Comparison of ENCODE assay signal across 12 mouse cellular contexts in the genomic region with DNA sequence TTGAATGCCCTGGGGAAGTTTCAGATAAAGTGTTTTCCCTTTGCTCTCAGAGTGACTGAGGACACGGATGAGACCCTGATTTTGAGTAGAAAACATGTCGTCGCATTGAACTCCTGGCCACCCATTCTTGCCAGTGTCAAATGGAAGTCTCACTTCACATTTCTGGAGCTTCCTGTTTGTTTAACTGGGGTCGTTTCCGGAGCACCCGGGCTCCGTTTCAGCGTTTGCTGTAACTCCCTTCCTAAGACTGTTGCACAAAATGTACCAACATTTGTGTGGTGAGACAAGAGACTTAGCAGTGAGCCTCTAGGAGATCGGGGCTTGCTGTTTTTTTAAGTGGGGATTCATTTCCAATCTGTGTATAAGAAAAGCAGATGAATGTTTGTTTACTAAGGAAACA.
DNase-seq lines count a peak whose midpoint lies in the region; ATAC-seq and TF ChIP-seq lines count a peak whose summit lies in the region.
"Had no signal": no experiment of that assay in that cellular context is flagged by ENCODE, and none has a peak within 500 bp of the region (broad histone marks: within the 10 kb centered on the region; RNA-seq: fewer than 3 reads in every experiment).

No protein-coding gene starts in this region.

- no peak for TF ChIP-seq CTCF in MEL (IDR thresholded peaks at IDR 0.05 in 2 of 3, conservative IDR thresholded peaks at IDR 0.05 in 1 of 3; ENCODE audit: control insufficient read depth in 1 of 3, insufficient read depth in 1 of 3, low read depth in 2 of 3, low read length in 3 of 3, poor library complexity in 1 of 3, severe bottlenecking in 1 of 3)
- no peak for TF ChIP-seq CTCF in forebrain, postnatal 0 days (IDR thresholded peaks at IDR 0.05; ENCODE audit: low read depth)

- TF ChIP-seq POLR2A in MEL (IDR thresholded peaks at IDR 0.05; ENCODE audit: control insufficient read depth in 1 of 2, insufficient read depth in 1 of 2, low read depth in 1 of 2, low read length in 2 of 2, poor library complexity in 1 of 2) = no peak

- no peak overlapping the region for H3K4me2 ChIP-seq in heart, embryonic 13.5 days
- no peak overlapping the region for H3K4me2 ChIP-seq in forebrain, postnatal 0 days (ENCODE audit: low read depth)
- H3K4me2 ChIP-seq: embryonic facial prominence, embryonic 12.5 days had no signal

- no peak overlapping the region for H3K4me3 ChIP-seq in heart, embryonic 13.5 days
- H3K4me3 ChIP-seq in MEL (ENCODE audit: control insufficient read depth in 1 of 2, insufficient read depth in 1 of 2, low read depth in 2 of 2, low read length in 2 of 2) = 0 out of 4 replicates have a peak overlapping the region, but pooled peaks of 1 of the 2 experiments have one; percentile 8
- no peak overlapping the region for H3K4me3 ChIP-seq in forebrain, postnatal 0 days (ENCODE audit: low read depth, low read length)
- H3K4me3 ChIP-seq: embryonic facial prominence, embryonic 12.5 days had no signal

- no peaks in the 10 kb centered on the region for H3K36me3 ChIP-seq in heart, embryonic 13.5 days
- H3K36me3 ChIP-seq in MEL (ENCODE audit: control insufficient read depth in 1 of 2, insufficient read depth in 2 of 2, low read length in 2 of 2) = peaks cover 0 to 19% of the 10 kb centered on the region in 2 experiments; a peak in 2 of 4 replicates
- peaks cover 3% of the 10 kb centered on the region for H3K36me3 ChIP-seq in forebrain, postnatal 0 days (ENCODE audit: insufficient read depth)
- H3K36me3 ChIP-seq: embryonic facial prominence, embryonic 12.5 days had no signal

- H3K9me3 ChIP-seq in heart, embryonic 13.5 days = no peaks in the 10 kb centered on the region
- H3K9me3 ChIP-seq in MEL (replicated peaks; ENCODE audit: insufficient read depth, low read length) = no peaks in the 10 kb centered on the region
- H3K9me3 ChIP-seq in forebrain, postnatal 0 days (ENCODE audit: low read length) = no peaks in the 10 kb centered on the region
- H3K9me3 ChIP-seq: embryonic facial prominence, embryonic 12.5 days had no signal

- DNase-seq in heart, adult 18-20 months = no peak
- DNase-seq in MEL (ENCODE audit: low read depth, low spot score) = peak; percentile 36
- peak; percentile 51 for DNase-seq in kidney, postnatal 10 days
- peak; percentile 48 for DNase-seq in lung, postnatal 36 days
- DNase-seq in forebrain, postnatal 0 days = no peak
- DNase-seq in adrenal gland, adult 8-10 months = no peak
- no peak for DNase-seq in frontal cortex, postnatal 10 days (ENCODE audit: low spot score in 2 of 2)
- DNase-seq: gastrocnemius, postnatal 25 days; right cerebral cortex, postnatal 25 days had no signal

- H3K79me2 ChIP-seq in MEL (ENCODE audit: control insufficient read depth, insufficient read depth, low read length, poor library complexity) = no peaks in the 10 kb centered on the region

- H3K27ac ChIP-seq in heart, embryonic 13.5 days (replicated peaks) = peak overlapping the region; percentile 84
- no peak overlapping the region for H3K27ac ChIP-seq in MEL (ENCODE audit: control insufficient read depth, low read depth, low read length)
- no peak overlapping the region for H3K27ac ChIP-seq in forebrain, postnatal 0 days (ENCODE audit: low read depth, low read length)
- H3K27ac ChIP-seq: embryonic facial prominence, embryonic 12.5 days had no signal

- ATAC-seq in heart, embryonic 13.5 days (ENCODE audit: extremely low read depth, insufficient number of reproducible peaks, low FRiP score, low TSS enrichment) = no peak
- ATAC-seq in forebrain, postnatal 0 days = no peak
- ATAC-seq: CD4-positive, CD25-positive, alpha-beta regulatory T cell, adult 4 months had no signal

- no peak overlapping the region for H3K9ac ChIP-seq in heart, embryonic 13.5 days
- H3K9ac ChIP-seq in MEL (ENCODE audit: control insufficient read depth, low read depth, low read length, poor library complexity, severe bottlenecking) = no peak overlapping the region
- no peak overlapping the region for H3K9ac ChIP-seq in forebrain, postnatal 0 days
- H3K9ac ChIP-seq: embryonic facial prominence, embryonic 12.5 days had no signal

- no peak for TF ChIP-seq RAD21 in MEL (IDR thresholded peaks at IDR 0.05; ENCODE audit: low read depth, low read length)

- no peaks in the 10 kb centered on the region; the same call in 1 of the 2 replicates for H3K27me3 ChIP-seq in heart, embryonic 13.5 days (replicated peaks)
- H3K27me3 ChIP-seq in MEL (ENCODE audit: control insufficient read depth in 1 of 2, insufficient read depth in 2 of 2, low read length in 2 of 2) = no peaks in the 10 kb centered on the region
- H3K27me3 ChIP-seq in forebrain, postnatal 0 days (ENCODE audit: insufficient read depth, low read length) = no peaks in the 10 kb centered on the region
- H3K27me3 ChIP-seq: embryonic facial prominence, embryonic 12.5 days had no signal

- no peak for TF ChIP-seq EP300 in MEL (IDR thresholded peaks at IDR 0.05; ENCODE audit: low read depth in 1 of 2, low read length in 2 of 2)

- peaks cover 61% of the 10 kb centered on the region for H3K4me1 ChIP-seq in heart, embryonic 13.5 days
- peaks cover 2 to 12% of the 10 kb centered on the region in 2 experiments; a peak in 3 of 4 replicates for H3K4me1 ChIP-seq in MEL (ENCODE audit: control insufficient read depth in 1 of 2, insufficient read depth in 2 of 2, low read length in 2 of 2)
- no peaks in the 10 kb centered on the region for H3K4me1 ChIP-seq in forebrain, postnatal 0 days (ENCODE audit: insufficient read depth)

- WGBS in heart, embryonic 13.5 days = 42% methylated on average over 9 of the region's 9 CpGs
- 67% methylated on average over 9 of the region's 9 CpGs for WGBS in forebrain, postnatal 0 days

TF ChIP-seq in MEL, 35 proteins besides CTCF, POLR2A, EP300 and RAD21:
- TF ChIP-seq MYB (IDR thresholded peaks at IDR 0.05; ENCODE audit: low read depth, low read length) (no peak), ZKSCAN1 (IDR thresholded peaks at IDR 0.05; ENCODE audit: low read depth, low read length) (no peak), JUND (IDR thresholded peaks at IDR 0.05; ENCODE audit: low read depth, low read length) (no peak), ZC3H11A (IDR thresholded peaks at IDR 0.05; ENCODE audit: low read depth, low read length) (no peak), GATA1 (IDR thresholded peaks at IDR 0.05; ENCODE audit: low read depth, low read length) (no peak), SIN3A (IDR thresholded peaks at IDR 0.05; ENCODE audit: low read length) (no peak), HCFC1 (IDR thresholded peaks at IDR 0.05; ENCODE audit: low read depth, low read length) (no peak), NRF1 (IDR thresholded peaks at IDR 0.05; ENCODE audit: insufficient read depth, low read depth, low read length, poor library complexity, severe bottlenecking) (no peak)

Comparison
In these comparisons a context has a peak if more than half of its experiments do, and no peak if none do; other contexts are left out.
1. DNase-seq: peak in MEL (single experiment), kidney, postnatal 10 days (single experiment) and lung, postnatal 36 days (single experiment); none in heart, adult 18-20 months (0 of 2), forebrain, postnatal 0 days (single experiment), adrenal gland, adult 8-10 months (single experiment) and frontal cortex, postnatal 10 days (0 of 2).